Mouse (Mus musculus) heart, embryonic 11.5 days (tissue): ENCODE measurements around the gene Rnaset2a. TPM values are rescaled to one million over a fixed set of nuclear protein-coding genes. Genes with fewer than 3 reads are reported as not detected.
"Not testable (repeated sequence)": the region's sequence is repeated elsewhere in the genome, so short reads cannot be mapped to it uniquely, and the experiment has no call there.

Experiments used
- ATAC-seq: fragments of 200-750 bp; cut with Nextera tagmentation; replicated peaks from 2 replicates; pipeline ENCODE4 v1.8.0; 2017; ENCODE audit warnings: moderate library complexity; ENCODE audit not compliant: insufficient number of reproducible peaks, low FRiP score, low TSS enrichment
- H3K27ac ChIP-seq: fragments of 300-500 bp; sonication (generic); 2 replicates; pipeline ENCODE4 v1.5.1; 2014; ENCODE audit warnings: mild to moderate bottlenecking, low read depth, low read length
- H3K27me3 ChIP-seq: fragments of 300-500 bp; sonication (generic); 2 replicates; pipeline ENCODE4 v1.6.1; 2014; ENCODE audit warnings: mild to moderate bottlenecking, low read length, mixed read lengths; ENCODE audit not compliant: control insufficient read depth, insufficient read depth
- H3K36me3 ChIP-seq: fragments of 300-500 bp; sonication (generic); 2 replicates; pipeline ENCODE4 v1.6.1; 2014; ENCODE audit warnings: mild to moderate bottlenecking, low read length, moderate library complexity, mixed read lengths; ENCODE audit not compliant: control insufficient read depth, insufficient read depth
- H3K4me1 ChIP-seq: fragments of 300-500 bp; sonication (generic); 2 replicates; pipeline ENCODE4 v1.6.1; 2014; ENCODE audit warnings: low read length; ENCODE audit not compliant: control insufficient read depth, insufficient read depth
- H3K4me2 ChIP-seq: fragments of 300-500 bp; sonication (generic); 2 replicates; pipeline ENCODE4 v1.6.1; 2014; ENCODE audit warnings: mild to moderate bottlenecking, moderate library complexity
- H3K4me3 ChIP-seq: fragments of 300-500 bp; sonication (generic); 2 replicates; pipeline ENCODE4 v1.5.1; 2014; ENCODE audit warnings: low read depth, low read length
- H3K9ac ChIP-seq: fragments of 300-500 bp; sonication (generic); 2 replicates; pipeline ENCODE4 v1.6.1; 2014; ENCODE audit warnings: mild to moderate bottlenecking, low read depth, low read length, moderate library complexity
- H3K9me3 ChIP-seq: fragments of 300-500 bp; sonication (generic); replicated peaks from 2 replicates; pipeline ENCODE4 v1.6.1; 2016; ENCODE audit warnings: low read length; ENCODE audit not compliant: control insufficient read depth
- WGBS: fragments of 180-500 bp; shearing (Covaris S2); extraction: QIAGEN DNeasy Blood & Tissue Kit; methylation state at CpG from one replicate; pipeline ENCODE4 v1.1.7; 2014; ENCODE audit not compliant: insufficient replicate concordance; 5-methylcytosine and 5-hydroxymethylcytosine counted together
- polyA plus RNA-seq: library from polyadenylated mRNA; unstranded; fragments of >200 nt; fragmentation: Nextera tagmentation; extraction: Ambion mirVana; gene quantifications from 2 replicates; pipeline ENCODE4 v1.2.1, GENCODE M21; 2014

The Rnaset2a gene
- polyA plus RNA-seq, 1 experiment from 2014 or later, result 30.0 TPM

- H3K36me3 ChIP-seq, H3K9ac ChIP-seq, ATAC-seq, H3K27ac ChIP-seq, H3K27me3 ChIP-seq, H3K4me1 ChIP-seq, H3K4me2 ChIP-seq, H3K9me3 ChIP-seq, H3K4me3 ChIP-seq: not testable (repeated sequence)
- no CpG with 5 or more reads among the region's 3 CpGs for WGBS
Measured at GRCm38 (mm10) chr17:8122974-8123373, 24.9 kb downstream of the Rnaset2a start.

DNA sequence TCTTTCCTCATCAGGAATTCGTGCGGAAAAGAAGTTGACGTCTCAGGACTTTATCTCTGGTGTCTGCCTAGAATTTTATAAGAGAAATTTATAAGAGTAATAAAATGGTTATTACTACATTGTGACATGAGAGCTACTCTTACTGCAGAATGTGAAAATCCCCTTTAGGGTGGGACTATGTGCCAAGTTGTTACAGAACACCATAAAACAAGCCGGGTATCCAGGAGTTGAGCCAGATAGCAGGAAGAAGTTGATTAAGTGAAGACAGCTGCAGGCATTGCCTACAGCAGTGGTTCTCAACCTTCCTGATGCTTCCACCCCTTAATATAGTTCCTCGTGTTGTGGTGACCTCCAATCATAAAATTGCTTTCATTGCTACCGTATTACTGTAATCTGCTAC lies 31.0 kb downstream of the Rnaset2a start:
- WGBS, result no CpG with 5 or more reads among the region's 6 CpGs
- not testable (repeated sequence) for H3K4me3 ChIP-seq, H3K27ac ChIP-seq, H3K9ac ChIP-seq, ATAC-seq, H3K4me1 ChIP-seq, H3K4me2 ChIP-seq, H3K36me3 ChIP-seq, H3K9me3 ChIP-seq, H3K27me3 ChIP-seq

GRCm38 (mm10) chr17:8116378-8116777 lies 31.5 kb downstream of the Rnaset2a start:
- WGBS, result 67% methylated on average over 6 of the region's 11 CpGs
- not testable (repeated sequence) for H3K4me2 ChIP-seq, ATAC-seq, H3K27me3 ChIP-seq, H3K36me3 ChIP-seq, H3K4me1 ChIP-seq, H3K4me3 ChIP-seq, H3K9ac ChIP-seq, H3K27ac ChIP-seq, H3K9me3 ChIP-seq

- H3K4me3 ChIP-seq, H3K9me3 ChIP-seq, H3K9ac ChIP-seq, H3K27me3 ChIP-seq, H3K27ac ChIP-seq, ATAC-seq, H3K4me2 ChIP-seq, H3K36me3 ChIP-seq, H3K4me1 ChIP-seq: not testable (repeated sequence)
- whole genome bisulfite sequencing, result no CpG with 5 or more reads among the region's 1 CpGs
Measured at GRCm38 (mm10) chr17:8112199-8112598, 35.7 kb downstream of the Rnaset2a start.

DNA sequence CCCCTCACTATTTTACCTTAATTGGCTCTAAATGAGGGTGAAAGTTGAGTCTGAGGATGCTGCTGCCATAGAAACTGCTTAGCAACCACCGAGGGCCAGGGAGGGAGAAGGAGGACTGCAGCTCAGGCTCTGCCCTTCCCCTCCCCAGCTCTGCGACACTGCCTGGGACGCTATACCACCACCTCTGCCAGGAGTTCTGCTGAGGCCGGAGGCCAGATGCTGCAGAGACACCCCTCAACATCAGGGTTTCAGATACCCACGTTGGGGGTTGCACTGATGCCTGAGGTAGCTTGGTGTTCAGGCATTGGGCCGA lies 46.6 kb downstream of the Rnaset2a start:
- not testable (repeated sequence) for H3K27me3 ChIP-seq, H3K4me1 ChIP-seq, ATAC-seq

GRCm38 (mm10) chr17:8100405-8101296 lies 47.2 kb downstream of the Rnaset2a start:
- H3K36me3 ChIP-seq, H3K9ac ChIP-seq, H3K4me2 ChIP-seq, H3K27ac ChIP-seq, H3K4me1 ChIP-seq, H3K4me3 ChIP-seq, ATAC-seq, H3K9me3 ChIP-seq, H3K27me3 ChIP-seq: not testable (repeated sequence)
- 43% methylated on average over 6 of the region's 26 CpGs for WGBS

More for the DNA sequence above, 46.6 kb downstream of the Rnaset2a start:
- H3K4me3 ChIP-seq, H3K9ac ChIP-seq, H3K4me2 ChIP-seq, H3K36me3 ChIP-seq, H3K27ac ChIP-seq, H3K9me3 ChIP-seq: not testable (repeated sequence)
- 34% methylated on average over 2 of the region's 6 CpGs for WGBS

GRCm38 (mm10) chr17:8096199-8096598 lies 51.7 kb downstream of the Rnaset2a start:
- ATAC-seq, H3K4me3 ChIP-seq, H3K27ac ChIP-seq, H3K9me3 ChIP-seq, H3K36me3 ChIP-seq, H3K4me1 ChIP-seq, H3K9ac ChIP-seq, H3K4me2 ChIP-seq, H3K27me3 ChIP-seq: not testable (repeated sequence)
- WGBS, result 50% methylated on average over 3 of the region's 5 CpGs

DNA sequence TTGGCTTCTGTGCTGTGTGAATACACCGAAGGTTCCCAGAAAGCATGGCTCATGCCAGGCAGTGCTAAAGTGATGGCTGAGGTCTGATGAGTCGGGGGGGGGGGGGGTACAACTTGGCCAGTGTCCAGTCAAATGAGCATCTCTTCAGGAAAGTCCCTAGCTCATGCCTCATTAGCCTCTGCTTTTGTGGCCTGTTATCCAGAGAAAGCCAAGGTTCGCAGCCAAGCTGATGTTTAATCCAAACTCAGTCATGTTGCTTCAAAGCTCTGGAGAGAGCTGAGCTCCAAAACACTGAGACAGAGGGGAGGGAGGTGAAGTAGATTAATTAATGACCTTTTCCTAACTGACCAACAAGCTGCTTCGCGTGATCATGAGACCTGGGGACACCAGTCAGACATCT lies 52.2 kb downstream of the Rnaset2a start:
- 63% methylated on average over 3 of the region's 5 CpGs for WGBS
- not testable (repeated sequence) for H3K36me3 ChIP-seq, H3K27me3 ChIP-seq, H3K9me3 ChIP-seq, H3K27ac ChIP-seq, H3K4me1 ChIP-seq, H3K9ac ChIP-seq, H3K4me3 ChIP-seq, ATAC-seq, H3K4me2 ChIP-seq
